Mouse (Mus musculus) ES-Bruce4 (cell line): Measurements from ENCODE around the gene Mrpl1.

Source experiments
- CTCF ChIP-seq: IDR thresholded peaks from one replicate; pipeline ENCODE4 v1.8.1; 2011; ENCODE audit warnings: low read depth, low read length
- EP300 ChIP-seq: IDR thresholded peaks from 2 replicates; pipeline ENCODE4 v1.6.1; 2011; ENCODE audit warnings: low read depth, low read length; ENCODE audit not compliant: insufficient read depth

DNA sequence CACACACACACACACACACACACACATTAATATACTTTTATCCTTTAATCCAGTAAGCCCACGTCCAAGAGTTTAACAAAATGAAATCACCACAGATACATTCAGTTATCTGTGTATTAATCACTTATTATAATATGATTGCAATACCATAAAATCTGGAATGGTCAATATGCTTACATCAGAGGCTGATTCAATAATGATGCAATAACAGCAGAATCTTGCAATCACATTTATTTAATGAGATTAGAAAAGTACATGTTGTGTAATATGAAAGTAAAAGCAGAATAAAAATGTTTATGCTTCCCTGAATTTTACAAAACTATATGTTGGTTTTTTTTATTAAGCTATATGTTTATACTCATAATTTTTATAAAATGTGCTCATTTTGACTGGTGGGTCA, 97.0 kb downstream of the Mrpl1 start:
- no peak for TF ChIP-seq CTCF
- no peak for TF ChIP-seq EP300
